Mouse (Mus musculus) limb, embryonic 13.5 days (tissue): ENCODE measurements around the gene Spink2. TPM values are rescaled to one million over a fixed set of nuclear protein-coding genes. Genes with fewer than 3 reads are reported as not detected.
"Not testable (repeated sequence)": the region's sequence is repeated elsewhere in the genome, so short reads cannot be mapped to it uniquely, and the experiment has no call there.

Experiments used
- ATAC-seq: fragments of 200-750 bp; cut with Nextera tagmentation; 2 replicates; pipeline ENCODE4 v1.8.0; 2017; ENCODE audit warnings: low read depth, moderate number of reproducible peaks, moderate TSS enrichment; ENCODE audit not compliant: low FRiP score
- H3K27ac ChIP-seq: fragments of 300-500 bp; sonication (generic); 2 replicates; pipeline ENCODE4 v1.5.1; 2015; ENCODE audit warnings: inconsistent platforms, mild to moderate bottlenecking, moderate library complexity
- H3K27me3 ChIP-seq: fragments of 300-500 bp; sonication (generic); 2 replicates; pipeline ENCODE4 v1.6.1; 2015; ENCODE audit warnings: mild to moderate bottlenecking, inconsistent platforms
- H3K36me3 ChIP-seq: fragments of 300-500 bp; sonication (generic); 2 replicates; pipeline ENCODE4 v1.6.1; 2015; ENCODE audit warnings: inconsistent platforms, mild to moderate bottlenecking, moderate library complexity
- H3K4me1 ChIP-seq: fragments of 300-500 bp; sonication (generic); 2 replicates; pipeline ENCODE4 v1.6.1; 2015; ENCODE audit warnings: inconsistent platforms
- H3K4me2 ChIP-seq: fragments of 300-500 bp; sonication (generic); replicated peaks from 2 replicates; pipeline ENCODE4 v1.6.1; 2015; ENCODE audit warnings: inconsistent platforms, mild to moderate bottlenecking, moderate library complexity
- H3K4me3 ChIP-seq: fragments of 300-500 bp; sonication (generic); 2 replicates; pipeline ENCODE4 v1.5.1; 2015; ENCODE audit warnings: moderate library complexity, mild to moderate bottlenecking, inconsistent platforms
- H3K9ac ChIP-seq: fragments of 300-500 bp; sonication (generic); 2 replicates; pipeline ENCODE4 v1.6.1; 2015; ENCODE audit warnings: mild to moderate bottlenecking, inconsistent platforms
- H3K9me3 ChIP-seq: fragments of 300-500 bp; sonication (generic); 2 replicates; pipeline ENCODE4 v1.6.1; 2016; ENCODE audit warnings: inconsistent platforms
- WGBS: fragments of 180-500 bp; shearing (Covaris S2); methylation state at CpG from one replicate; pipeline ENCODE4 v1.1.7; 2015; 5-methylcytosine and 5-hydroxymethylcytosine counted together
- polyA plus RNA-seq: library from polyadenylated mRNA; unstranded; fragments of >200 nt; fragmentation: Nextera tagmentation; extraction: Ambion mirVana; gene quantifications from 2 replicates; pipeline ENCODE4 v1.2.1, GENCODE M21; 2015

Spink2 gene
- polyA plus RNA-seq, 1 experiment from 2014 or later = 1.9 TPM

GRCm38 (mm10) chr5:77237104-77237503 is 25.8 kb upstream of the Spink2 start:
- Histone ChIP-seq H3K36me3 (no peaks in the 10 kb centered on the region), H3K9ac (no peak overlapping the region), H3K4me3 (no peak overlapping the region), H3K4me1 (no peaks in the 10 kb centered on the region), H3K9me3 (no peaks in the 10 kb centered on the region; the same call in 1 of the 2 replicates), H3K27me3 (no peaks in the 10 kb centered on the region), H3K4me2 (no peak overlapping the region), H3K27ac (no peak overlapping the region)
- WGBS = 59% methylated on average over 2 of the region's 2 CpGs
- no peak for ATAC-seq

GRCm38 (mm10) chr5:77234921-77235320 is 23.6 kb upstream of the Spink2 start:
- Histone ChIP-seq H3K27ac (no peak overlapping the region), H3K36me3 (no peaks in the 10 kb centered on the region), H3K9me3 (no peaks in the 10 kb centered on the region; the same call in 1 of the 2 replicates), H3K4me1 (no peaks in the 10 kb centered on the region), H3K4me3 (no peak overlapping the region), H3K9ac (no peak overlapping the region), H3K4me2 (no peak overlapping the region), H3K27me3 (no peaks in the 10 kb centered on the region)
- ATAC-seq = no peak
- WGBS = 51% methylated on average over 3 of the region's 3 CpGs

GRCm38 (mm10) chr5:77231863-77232262 is 20.6 kb upstream of the Spink2 start:
- not testable (repeated sequence) for ATAC-seq
- WGBS = 92% methylated on average over 4 of the region's 4 CpGs

GRCm38 (mm10) chr5:77228986-77229385 is 17.7 kb upstream of the Spink2 start:
- Histone ChIP-seq H3K4me3 (no peak overlapping the region), H3K27ac (no peak overlapping the region), H3K36me3 (no peaks in the 10 kb centered on the region), H3K27me3 (no peaks in the 10 kb centered on the region), H3K4me1 (no peaks in the 10 kb centered on the region), H3K9me3 (no peaks in the 10 kb centered on the region), H3K4me2 (no peak overlapping the region), H3K9ac (no peak overlapping the region)
- 23% methylated on average over 1 of the region's 1 CpGs for WGBS
- peak; percentile 66; the same call in 1 of the 2 replicates for ATAC-seq

More at GRCm38 (mm10) chr5:77231863-77232262, 20.6 kb upstream of the Spink2 start:
- H3K27ac ChIP-seq, H3K4me2 ChIP-seq, H3K9me3 ChIP-seq, H3K36me3 ChIP-seq, H3K4me1 ChIP-seq, H3K4me3 ChIP-seq, H3K9ac ChIP-seq, H3K27me3 ChIP-seq: not testable (repeated sequence)

DNA sequence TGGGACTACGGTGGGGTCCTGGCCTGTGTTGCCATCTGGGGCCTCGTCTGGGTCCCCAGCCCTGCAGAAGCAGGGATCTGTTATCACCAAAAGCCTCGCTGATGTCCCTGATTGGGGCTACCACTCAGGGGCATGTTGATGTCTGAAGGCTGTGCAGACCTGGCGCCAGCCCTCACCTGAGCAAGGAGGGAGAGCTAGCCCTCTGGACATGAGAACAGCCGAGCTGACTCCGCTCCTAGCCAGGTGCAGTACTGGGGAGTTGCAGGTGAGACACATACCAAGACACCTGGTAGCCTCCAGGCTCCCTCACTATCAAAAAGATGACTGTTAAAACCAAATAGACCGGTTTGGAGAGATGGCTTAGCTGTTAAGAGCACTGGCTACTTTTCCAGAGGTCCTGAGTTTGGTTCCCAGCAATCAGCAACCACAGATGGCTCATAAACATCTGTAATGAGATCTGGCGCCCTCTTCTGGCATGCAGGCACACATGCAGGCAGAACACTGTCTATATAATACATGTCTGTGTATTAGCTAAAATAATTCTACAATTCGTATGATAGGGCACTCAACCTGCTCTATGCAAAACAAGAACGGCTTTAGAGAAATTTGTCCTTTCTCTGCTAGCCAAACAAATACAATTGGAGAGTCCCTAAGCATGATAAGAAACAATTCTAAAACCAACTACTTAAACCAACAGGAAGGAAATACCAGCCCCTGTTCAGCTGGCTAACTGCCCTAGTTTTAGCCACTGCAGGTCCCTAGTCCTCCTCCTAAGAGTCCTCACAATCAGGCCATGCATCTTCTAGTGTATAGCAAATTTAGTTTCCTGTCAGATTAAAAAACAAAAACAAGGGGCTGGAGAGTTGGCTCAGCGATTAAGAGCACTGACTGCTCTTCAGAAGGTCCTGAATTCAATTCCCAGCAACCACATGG is 12.0 kb upstream of the Spink2 start:
- H3K27me3 ChIP-seq = no peaks in the 10 kb centered on the region
- no peak overlapping the region for H3K4me3 ChIP-seq
- no peak overlapping the region for H3K27ac ChIP-seq
- no peak for ATAC-seq
- no peak overlapping the region for H3K4me2 ChIP-seq
- H3K36me3 ChIP-seq = no peaks in the 10 kb centered on the region
- H3K9me3 ChIP-seq = no peaks in the 10 kb centered on the region
- H3K4me1 ChIP-seq = no peaks in the 10 kb centered on the region
- no peak overlapping the region for H3K9ac ChIP-seq
- WGBS = 75% methylated on average over 11 of the region's 11 CpGs

- Histone ChIP-seq H3K27ac (no peak overlapping the region), H3K36me3 (no peaks in the 10 kb centered on the region), H3K9ac (no peak overlapping the region), H3K4me1 (no peaks in the 10 kb centered on the region), H3K4me2 (peak overlapping the region; percentile 42; the same call in 1 of the 2 replicates), H3K4me3 (no peak overlapping the region), H3K27me3 (no peaks in the 10 kb centered on the region), H3K9me3 (no peaks in the 10 kb centered on the region)
- peak; percentile 68; the same call in 1 of the 2 replicates for ATAC-seq
- 19% methylated on average over 2 of the region's 2 CpGs for WGBS
These were observed 6.5 kb upstream of the Spink2 start for GRCm38 (mm10) chr5:77217724-77218123.

GRCm38 (mm10) chr5:77217211-77217610 is 5.9 kb upstream of the Spink2 start:
- Histone ChIP-seq H3K27ac (no peak overlapping the region), H3K4me3 (peak overlapping the region; percentile 24), H3K4me1 (no peaks in the 10 kb centered on the region), H3K9me3 (no peaks in the 10 kb centered on the region), H3K9ac (no peak overlapping the region), H3K27me3 (no peaks in the 10 kb centered on the region), H3K36me3 (no peaks in the 10 kb centered on the region), H3K4me2 (peak overlapping the region; percentile 42)
- ATAC-seq = peak; percentile 74; the same call in 1 of the 2 replicates
- WGBS = 12% methylated on average over 9 of the region's 9 CpGs

GRCm38 (mm10) chr5:77206134-77206533 is 5.1 kb downstream of the Spink2 start:
- 69% methylated on average over 11 of the region's 11 CpGs for WGBS
- no peaks in the 10 kb centered on the region for H3K36me3 ChIP-seq

GRCm38 (mm10) chr5:77202238-77202637 is 9.0 kb downstream of the Spink2 start:
- no peak overlapping the region for H3K9ac ChIP-seq
- H3K27ac ChIP-seq = no peak overlapping the region
- no peaks in the 10 kb centered on the region for H3K36me3 ChIP-seq
- H3K4me1 ChIP-seq = no peaks in the 10 kb centered on the region
- H3K4me3 ChIP-seq = no peak overlapping the region
- H3K27me3 ChIP-seq = no peaks in the 10 kb centered on the region
- no peaks in the 10 kb centered on the region for H3K9me3 ChIP-seq
- no peak for ATAC-seq
- H3K4me2 ChIP-seq = no peak overlapping the region

More at GRCm38 (mm10) chr5:77206134-77206533, 5.1 kb downstream of the Spink2 start:
- no peaks in the 10 kb centered on the region for H3K9me3 ChIP-seq
- peaks cover 4% of the 10 kb centered on the region for H3K4me1 ChIP-seq
- ATAC-seq = no peak
- H3K4me2 ChIP-seq = no peak overlapping the region
- no peaks in the 10 kb centered on the region for H3K27me3 ChIP-seq
- H3K9ac ChIP-seq = no peak overlapping the region
- no peak overlapping the region for H3K4me3 ChIP-seq
- no peak overlapping the region for H3K27ac ChIP-seq

DNA sequence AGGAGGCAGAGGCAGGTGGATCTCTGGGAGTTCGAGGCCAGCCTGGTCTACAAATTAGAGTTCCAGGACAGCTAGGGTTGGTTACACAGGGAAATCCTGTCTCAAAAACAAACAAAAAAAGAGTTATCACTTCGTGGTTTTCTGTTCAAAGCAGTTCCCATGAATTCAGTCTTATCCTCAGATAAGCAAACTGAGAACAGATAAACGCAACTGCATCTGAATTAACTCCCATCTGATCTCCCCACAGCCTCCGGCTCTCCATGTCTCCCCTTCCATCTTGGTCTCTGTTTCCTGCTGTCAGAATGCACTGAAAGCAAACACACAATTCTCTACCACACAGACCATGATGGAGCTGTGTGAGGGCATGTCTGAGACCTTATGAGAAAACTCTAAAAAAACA is 10.6 kb downstream of the Spink2 start:
- Histone ChIP-seq H3K9me3 (no peaks in the 10 kb centered on the region), H3K9ac (no peak overlapping the region), H3K36me3 (no peaks in the 10 kb centered on the region), H3K4me3 (no peak overlapping the region), H3K4me1 (no peaks in the 10 kb centered on the region), H3K27ac (no peak overlapping the region), H3K4me2 (no peak overlapping the region), H3K27me3 (no peaks in the 10 kb centered on the region)
- 78% methylated on average over 4 of the region's 4 CpGs for WGBS
- no peak for ATAC-seq

- Histone ChIP-seq H3K36me3 (no peaks in the 10 kb centered on the region), H3K4me2 (no peak overlapping the region), H3K27ac (no peak overlapping the region), H3K9me3 (peaks cover 1% of the 10 kb centered on the region; the same call in 1 of the 2 replicates), H3K4me3 (no peak overlapping the region), H3K27me3 (no peaks in the 10 kb centered on the region), H3K9ac (no peak overlapping the region), H3K4me1 (no peaks in the 10 kb centered on the region)
- no peak for ATAC-seq
- WGBS = 43% methylated on average over 3 of the region's 3 CpGs
These were observed 17.3 kb downstream of the Spink2 start for GRCm38 (mm10) chr5:77193951-77194350.

- no peaks in the 10 kb centered on the region for H3K27me3 ChIP-seq
- no peak overlapping the region for H3K27ac ChIP-seq
- no peaks in the 10 kb centered on the region for H3K36me3 ChIP-seq
- no peak overlapping the region for H3K4me2 ChIP-seq
- H3K4me1 ChIP-seq = no peaks in the 10 kb centered on the region
- H3K4me3 ChIP-seq = no peak overlapping the region
- peaks cover 5% of the 10 kb centered on the region; the same call in 1 of the 2 replicates for H3K9me3 ChIP-seq
- no peak overlapping the region for H3K9ac ChIP-seq
- WGBS = 76% methylated on average over 4 of the region's 4 CpGs
- no peak for ATAC-seq
These were observed 18.0 kb downstream of the Spink2 start for GRCm38 (mm10) chr5:77193266-77193665.
